Mouse (Mus musculus) cortical plate, adult 2 months (tissue): ENCODE measurements at regions not wholly inside any gene's neighbourhood (a gene's known extent, or its start where the extent isn't known, plus 50 kb on each side); places are given as distances from the start of the nearest gene placed in this dataset.

Experiments used
- CTCF ChIP-seq: fragments of 200-500 bp; IDR thresholded peaks from 2 replicates; pipeline ENCODE4 v1.5.1; 2011; ENCODE audit warnings: mild to moderate bottlenecking, control low read depth, low read length; ENCODE audit not compliant: insufficient read depth; ENCODE audit errors: extremely low read depth
- POLR2A ChIP-seq: fragments of 200-500 bp; IDR thresholded peaks from 2 replicates; pipeline ENCODE4 v1.6.1; 2011; ENCODE audit warnings: mild to moderate bottlenecking, low read length, control low read depth; ENCODE audit not compliant: insufficient read depth; ENCODE audit errors: extremely low read depth

- TF ChIP-seq CTCF, result no peak
- no peak for TF ChIP-seq POLR2A
Observed at GRCm38 (mm10) chr14:29807881-29808280, 86.2 kb upstream of the Cacna2d3 start.
